Mouse (Mus musculus) kidney, postnatal 0 days (tissue): ENCODE results near the gene Cx3cl1. TPM values are rescaled to one million over a fixed set of nuclear protein-coding genes. Genes with fewer than 3 reads are reported as not detected.
A peak's percentile ranks its signal among the peaks of the same experiment; 100 is the strongest.

Experiments used
- ATAC-seq: fragments of 200-750 bp; cut with Nextera tagmentation; replicated peaks from 2 replicates; pipeline ENCODE4 v1.8.0; 2017; ENCODE audit warnings: low read depth, moderate number of reproducible peaks, moderate TSS enrichment, moderate library complexity; ENCODE audit not compliant: low FRiP score
- DNase-seq: peaks from one replicate; pipeline ENCODE4 v3.0.0-alpha.2; 2016; ENCODE audit warnings: low spot score
- H3K27ac ChIP-seq: fragments of 300-500 bp; sonication (generic); 2 replicates; pipeline ENCODE4 v1.5.1; 2014; ENCODE audit warnings: mild to moderate bottlenecking
- H3K27me3 ChIP-seq: fragments of 300-500 bp; sonication (generic); 2 replicates; pipeline ENCODE4 v1.6.1; 2014; ENCODE audit warnings: low read length, mixed read lengths; ENCODE audit not compliant: insufficient read depth
- H3K36me3 ChIP-seq: fragments of 300-500 bp; sonication (generic); 2 replicates; pipeline ENCODE4 v1.6.1; 2014; ENCODE audit warnings: low read length, mixed read lengths; ENCODE audit not compliant: insufficient read depth
- H3K4me1 ChIP-seq: fragments of 300-500 bp; sonication (generic); replicated peaks from 2 replicates; pipeline ENCODE4 v1.6.1; 2014; ENCODE audit warnings: antibody characterized with exemption, low read length, mixed read lengths; ENCODE audit not compliant: insufficient read depth
- H3K4me2 ChIP-seq: fragments of 300-500 bp; sonication (generic); 2 replicates; pipeline ENCODE4 v1.6.1; 2014; ENCODE audit warnings: mild to moderate bottlenecking, low read length, moderate library complexity, mixed read lengths
- H3K4me3 ChIP-seq: fragments of 300-500 bp; sonication (generic); replicated peaks from 2 replicates; pipeline ENCODE4 v1.5.1; 2014; ENCODE audit warnings: low read depth, low read length
- H3K9ac ChIP-seq: fragments of 300-500 bp; sonication (generic); 2 replicates; pipeline ENCODE4 v1.6.1; 2014; ENCODE audit warnings: low read depth, low read length
- H3K9me3 ChIP-seq: fragments of 300-500 bp; sonication (generic); replicated peaks from 2 replicates; pipeline ENCODE4 v1.6.1; 2016; ENCODE audit warnings: low read length, inconsistent platforms, mixed read lengths
- CTCF ChIP-seq: IDR thresholded peaks from 2 replicates; pipeline ENCODE4 v1.5.1; 2016; ENCODE audit warnings: antibody characterized with exemption, low read depth, mild to moderate bottlenecking, moderate library complexity
- WGBS: fragments of 180-500 bp; shearing (Covaris S2); extraction: QIAGEN DNeasy Blood & Tissue Kit; methylation state at CpG from one replicate; pipeline ENCODE4 v1.1.7; 2014; 5-methylcytosine and 5-hydroxymethylcytosine counted together
- polyA plus RNA-seq: library from polyadenylated mRNA; unstranded; fragments of >200 nt; fragmentation: Nextera tagmentation; extraction: Ambion mirVana; gene quantifications from 2 replicates; pipeline ENCODE4 v1.2.1, GENCODE M21; 2015

The Cx3cl1 gene
- polyA plus RNA-seq, 1 experiment from 2014 or later = 23.4 TPM

DNA sequence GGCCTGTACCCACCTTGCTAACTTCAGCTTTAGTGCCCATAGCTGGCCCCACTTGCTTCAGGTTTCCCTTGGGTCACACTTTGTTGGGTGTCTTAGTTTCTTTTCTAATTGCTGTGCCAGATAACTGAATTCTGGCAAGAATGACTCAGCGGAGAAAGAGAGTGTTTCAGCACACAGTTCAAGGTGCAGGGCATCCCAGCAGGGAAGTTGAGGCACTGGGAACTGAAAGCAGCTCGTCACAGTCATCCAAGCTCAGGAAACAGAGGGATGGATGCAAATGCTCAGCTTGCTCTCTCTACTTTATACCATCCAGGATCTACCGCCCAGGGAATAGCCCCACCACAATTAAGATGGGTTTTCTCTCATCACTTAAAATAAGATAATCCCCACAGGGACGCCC lies 23.4 kb upstream of the Cx3cl1 start:
- 78% methylated on average over 4 of the region's 4 CpGs for WGBS
- Histone ChIP-seq H3K4me2 (no peak overlapping the region), H3K4me3 (no peak overlapping the region), H3K4me1 (no peaks in the 10 kb centered on the region), H3K27ac (no peak overlapping the region), H3K36me3 (no peaks in the 10 kb centered on the region), H3K9me3 (no peaks in the 10 kb centered on the region), H3K27me3 (no peaks in the 10 kb centered on the region), H3K9ac (no peak overlapping the region)
- no peak for ATAC-seq
- no peak for DNase-seq
- TF ChIP-seq CTCF = no peak

- ATAC-seq (no peak), DNase-seq (no peak)
- Histone ChIP-seq H3K27me3 (no peaks in the 10 kb centered on the region), H3K4me1 (no peaks in the 10 kb centered on the region), H3K9ac (no peak overlapping the region), H3K36me3 (no peaks in the 10 kb centered on the region), H3K9me3 (no peaks in the 10 kb centered on the region), H3K27ac (no peak overlapping the region), H3K4me2 (no peak overlapping the region), H3K4me3 (no peak overlapping the region)
- WGBS = 89% methylated on average over 3 of the region's 3 CpGs
- no peak for TF ChIP-seq CTCF
Measured at GRCm38 (mm10) chr8:94749942-94750341, 21.9 kb upstream of the Cx3cl1 start.

GRCm38 (mm10) chr8:94751023-94751849 lies 20.6 kb upstream of the Cx3cl1 start:
- no peak for TF ChIP-seq CTCF
- Histone ChIP-seq H3K27me3 (no peaks in the 10 kb centered on the region), H3K4me1 (no peaks in the 10 kb centered on the region), H3K4me3 (no peak overlapping the region), H3K27ac (no peak overlapping the region), H3K9me3 (no peaks in the 10 kb centered on the region), H3K36me3 (no peaks in the 10 kb centered on the region), H3K9ac (no peak overlapping the region), H3K4me2 (no peak overlapping the region)
- ATAC-seq = no peak
- 75% methylated on average over 10 of the region's 10 CpGs for WGBS
- DNase-seq = no peak

- Histone ChIP-seq H3K4me3 (no peak overlapping the region), H3K27ac (no peak overlapping the region), H3K9me3 (no peaks in the 10 kb centered on the region), H3K4me1 (no peaks in the 10 kb centered on the region), H3K9ac (no peak overlapping the region), H3K27me3 (no peaks in the 10 kb centered on the region), H3K36me3 (no peaks in the 10 kb centered on the region), H3K4me2 (no peak overlapping the region)
- WGBS = 94% methylated on average over 2 of the region's 2 CpGs
- no peak for DNase-seq
- TF ChIP-seq CTCF = no peak
- no peak for ATAC-seq
Measured at GRCm38 (mm10) chr8:94754006-94754405, 17.8 kb upstream of the Cx3cl1 start.

DNA sequence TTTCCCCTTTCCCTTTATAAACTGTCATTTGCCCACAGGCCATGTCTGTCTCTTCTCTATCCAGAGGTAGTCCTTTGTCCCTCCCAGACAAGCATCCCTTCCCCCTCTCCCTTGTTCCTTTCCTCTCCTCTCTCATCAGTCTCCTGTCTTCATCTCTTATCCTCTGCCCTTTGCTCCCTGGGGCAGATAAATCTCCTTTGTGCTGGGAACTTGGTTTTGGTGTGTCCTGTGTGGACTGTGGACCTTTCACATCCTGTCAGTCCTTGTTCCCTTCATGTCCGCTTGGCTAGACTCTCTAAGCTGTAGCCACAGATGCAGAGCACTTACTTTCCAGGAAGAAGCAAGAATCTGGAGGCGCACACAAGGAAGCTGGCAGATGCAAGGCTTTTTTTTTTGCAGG lies 17.3 kb upstream of the Cx3cl1 start:
- H3K36me3 ChIP-seq = no peaks in the 10 kb centered on the region
- H3K27ac ChIP-seq = no peak overlapping the region
- no peak for DNase-seq
- no peak overlapping the region for H3K9ac ChIP-seq
- no peak overlapping the region for H3K4me2 ChIP-seq
- H3K9me3 ChIP-seq = no peaks in the 10 kb centered on the region
- 46% methylated on average over 2 of the region's 2 CpGs for WGBS
- no peaks in the 10 kb centered on the region for H3K27me3 ChIP-seq
- H3K4me1 ChIP-seq = no peaks in the 10 kb centered on the region
- no peak for ATAC-seq
- H3K4me3 ChIP-seq = no peak overlapping the region
- TF ChIP-seq CTCF = no peak

GRCm38 (mm10) chr8:94767035-94767434 lies 4.8 kb upstream of the Cx3cl1 start:
- H3K4me2 ChIP-seq = no peak overlapping the region

DNA sequence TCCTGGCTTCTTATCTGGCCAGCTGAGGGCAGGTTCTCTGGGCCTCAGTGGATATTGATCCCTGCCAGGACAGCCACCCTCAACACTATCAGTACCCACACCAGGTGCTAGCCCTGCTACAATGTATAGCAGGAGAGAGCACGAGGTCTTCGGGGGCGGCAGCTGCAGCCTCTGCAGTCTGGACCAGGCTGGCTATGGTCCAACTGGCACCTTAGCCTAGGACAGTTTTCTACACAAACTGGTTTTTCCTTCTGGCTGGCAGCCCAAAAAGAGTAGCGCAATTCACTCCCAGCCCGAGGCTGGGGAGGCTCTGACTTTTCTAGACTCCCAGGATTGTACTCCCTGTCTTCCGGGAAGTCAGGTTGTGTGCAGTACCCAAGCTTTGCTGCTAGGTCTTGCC lies 864 bp upstream of the Cx3cl1 start:
- no peak for TF ChIP-seq CTCF
- WGBS = 38% methylated on average over 6 of the region's 6 CpGs
- Histone ChIP-seq H3K4me3 (no peak overlapping the region), H3K4me2 (no peak overlapping the region), H3K9ac (no peak overlapping the region), H3K27ac (no peak overlapping the region), H3K9me3 (no peaks in the 10 kb centered on the region), H3K27me3 (peaks cover 4% of the 10 kb centered on the region; the same call in 1 of the 2 replicates), H3K4me1 (peaks cover 9% of the 10 kb centered on the region; the same call in 1 of the 2 replicates), H3K36me3 (no peaks in the 10 kb centered on the region)
- DNase-seq (peak; percentile 21), ATAC-seq (no peak; the same call in 1 of the 2 replicates)

More at GRCm38 (mm10) chr8:94767035-94767434, 4.8 kb upstream of the Cx3cl1 start:
- H3K4me3 ChIP-seq = no peak overlapping the region
- H3K9me3 ChIP-seq = no peaks in the 10 kb centered on the region
- no peak for TF ChIP-seq CTCF
- DNase-seq (no peak), ATAC-seq (no peak)
- peaks cover 4% of the 10 kb centered on the region; the same call in 1 of the 2 replicates for H3K27me3 ChIP-seq
- 62% methylated on average over 9 of the region's 9 CpGs for WGBS
- no peak overlapping the region for H3K27ac ChIP-seq
- H3K36me3 ChIP-seq = no peaks in the 10 kb centered on the region
- peaks cover 9% of the 10 kb centered on the region; the same call in 1 of the 2 replicates for H3K4me1 ChIP-seq
- no peak overlapping the region for H3K9ac ChIP-seq
